Mouse (Mus musculus): ENCODE data around the gene Drd5. TPM values are rescaled to one million over a fixed set of nuclear protein-coding genes. Genes with fewer than 3 reads are reported as not detected.

Drd5 gene
- polyA plus RNA-seq (2012; rRNA removed) (not detected in 2 replicates), polyA plus RNA-seq (2014; fragmentation: Nextera tagmentation; extraction: Ambion mirVana) (not detected in 2 replicates)

GRCm38 (mm10) chr5:38318966-38319786, at the start of gene Drd5:
TSS of gene Drd5 (plus strand) at chr5:38319367.
- no peak within 1 kb of the TSS for H3K4me2 ChIP-seq (ENCODE audit: low read depth)
- H3K4me3 ChIP-seq (ENCODE audit: insufficient read depth in 1 of 2, low read depth in 2 of 2, low read length in 2 of 2): no peak within 1 kb of the TSS

DNA sequence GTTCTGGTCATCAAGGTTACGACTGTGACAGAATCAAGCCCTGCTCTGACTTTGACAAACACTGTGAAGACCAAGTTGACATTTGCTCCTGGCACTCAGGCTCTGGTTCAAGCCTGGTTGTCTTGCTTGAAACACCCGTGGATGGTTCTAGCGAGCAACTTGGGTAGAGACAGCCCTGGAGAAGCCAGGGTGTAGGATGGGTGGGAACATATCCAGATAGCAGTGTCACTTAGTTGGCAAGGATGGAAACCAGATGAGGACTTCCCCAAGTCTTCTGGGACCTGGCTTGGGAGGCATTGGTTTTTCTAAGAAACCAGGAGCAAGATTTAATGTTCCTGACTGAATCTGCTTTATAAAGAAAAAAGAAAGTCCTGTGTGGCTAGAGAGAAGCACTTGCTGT, 48.2 kb upstream of the Drd5 start:
- Histone ChIP-seq H3K27ac (no peak overlapping the region), H3K9ac (replicated peaks) (no peak overlapping the region), H3K36me3 (replicated peaks; ENCODE audit: control insufficient read depth, insufficient read depth, low read depth) (peaks cover 11% of the 10 kb centered on the region), H3K4me2 (ENCODE audit: low read depth) (no peak overlapping the region), H3K9me3 (ENCODE audit: control insufficient read depth, low read length) (no peaks in the 10 kb centered on the region), H3K27me3 (ENCODE audit: control insufficient read depth, insufficient read depth, low read length) (peaks cover 13% of the 10 kb centered on the region), H3K4me3 (ENCODE audit: insufficient read depth in 1 of 2, low read depth in 2 of 2, low read length in 2 of 2) (no peak overlapping the region), H3K4me1 (replicated peaks; ENCODE audit: control insufficient read depth in 2 of 2, insufficient read depth in 2 of 2, low read length in 1 of 2) (no peaks in the 10 kb centered on the region)
- ATAC-seq (ENCODE audit: insufficient read depth) (no peak), DNase-seq (ENCODE audit: low read depth in 3 of 3, low spot score in 3 of 3) (no peak)
- no peak for TF ChIP-seq EP300 (IDR thresholded peaks at IDR 0.05; ENCODE audit: low read depth)
- no peak for TF ChIP-seq CTCF (IDR thresholded peaks at IDR 0.05; ENCODE audit: low read depth)
- WGBS (ENCODE audit: insufficient replicate concordance): 86% methylated on average over 3 of the region's 3 CpGs

More at GRCm38 (mm10) chr5:38318966-38319786, at the start of gene Drd5:
- H3K9me3 ChIP-seq (ENCODE audit: control insufficient read depth, low read length): no peaks in the 10 kb centered on the region
- H3K4me1 ChIP-seq (replicated peaks; ENCODE audit: control insufficient read depth in 2 of 2, insufficient read depth in 2 of 2, low read length in 1 of 2): no peaks in the 10 kb centered on the region
- DNase-seq (ENCODE audit: low read depth in 3 of 3, low spot score in 3 of 3) (no peak), ATAC-seq (ENCODE audit: insufficient read depth) (no peak)
- H3K27ac ChIP-seq: no peak within 1 kb of the TSS
- no peak within 1 kb of the TSS for H3K9ac ChIP-seq (replicated peaks)
- WGBS (ENCODE audit: insufficient replicate concordance): 2% methylated on average over 67 of the region's 67 CpGs
- peaks cover 24% of the 10 kb centered on the region for H3K27me3 ChIP-seq (ENCODE audit: control insufficient read depth, insufficient read depth, low read length)
- TF ChIP-seq CTCF (IDR thresholded peaks at IDR 0.05; ENCODE audit: low read depth) (no peak), EP300 (IDR thresholded peaks at IDR 0.05; ENCODE audit: low read depth) (no peak)
- no peaks in the 10 kb centered on the region for H3K36me3 ChIP-seq (replicated peaks; ENCODE audit: control insufficient read depth, insufficient read depth, low read depth)

GRCm38 (mm10) chr5:38273831-38274230, 45.3 kb upstream of the Drd5 start:
- Histone ChIP-seq H3K27me3 (ENCODE audit: control insufficient read depth, insufficient read depth, low read length) (peaks cover 39% of the 10 kb centered on the region), H3K4me2 (ENCODE audit: low read depth) (no peak overlapping the region), H3K4me1 (replicated peaks; ENCODE audit: control insufficient read depth in 2 of 2, insufficient read depth in 2 of 2, low read length in 1 of 2) (no peaks in the 10 kb centered on the region), H3K9ac (replicated peaks) (no peak overlapping the region), H3K4me3 (ENCODE audit: insufficient read depth in 1 of 2, low read depth in 2 of 2, low read length in 2 of 2) (no peak overlapping the region), H3K27ac (no peak overlapping the region), H3K9me3 (ENCODE audit: control insufficient read depth, low read length) (no peaks in the 10 kb centered on the region), H3K36me3 (replicated peaks; ENCODE audit: control insufficient read depth, insufficient read depth, low read depth) (peaks cover 2% of the 10 kb centered on the region; the same call in 1 of the 2 replicates)
- WGBS (ENCODE audit: insufficient replicate concordance): 18% methylated on average over 4 of the region's 4 CpGs
- TF ChIP-seq EP300 (IDR thresholded peaks at IDR 0.05; ENCODE audit: low read depth) (no peak), CTCF (IDR thresholded peaks at IDR 0.05; ENCODE audit: low read depth) (no peak)
- no peak for ATAC-seq (ENCODE audit: insufficient read depth)
- no peak for DNase-seq (ENCODE audit: low read depth in 3 of 3, low spot score in 3 of 3)

GRCm38 (mm10) chr5:38275771-38276170, 43.4 kb upstream of the Drd5 start, which contains the start of gene Otop1:
TSS of gene Otop1 (plus strand) at chr5:38275972.
- DNase-seq (ENCODE audit: low read depth in 3 of 3, low spot score in 3 of 3) (no peak), ATAC-seq (ENCODE audit: insufficient read depth) (no peak)
- H3K4me2 ChIP-seq (ENCODE audit: low read depth): no peak within 1 kb of the TSS
- 11% methylated on average over 4 of the region's 4 CpGs for whole genome bisulfite sequencing (ENCODE audit: insufficient replicate concordance)
- no peaks in the 10 kb centered on the region for H3K4me1 ChIP-seq (replicated peaks; ENCODE audit: control insufficient read depth in 2 of 2, insufficient read depth in 2 of 2, low read length in 1 of 2)
- TF ChIP-seq CTCF (IDR thresholded peaks at IDR 0.05; ENCODE audit: low read depth): no peak
- TF ChIP-seq EP300 (IDR thresholded peaks at IDR 0.05; ENCODE audit: low read depth): no peak
- H3K27me3 ChIP-seq (ENCODE audit: control insufficient read depth, insufficient read depth, low read length): peaks cover 49% of the 10 kb centered on the region
- H3K36me3 ChIP-seq (replicated peaks; ENCODE audit: control insufficient read depth, insufficient read depth, low read depth): no peaks in the 10 kb centered on the region
- no peak within 1 kb of the TSS for H3K27ac ChIP-seq
- H3K9me3 ChIP-seq (ENCODE audit: control insufficient read depth, low read length): no peaks in the 10 kb centered on the region
- no peak within 1 kb of the TSS for H3K4me3 ChIP-seq (ENCODE audit: insufficient read depth in 1 of 2, low read depth in 2 of 2, low read length in 2 of 2)
- no peak within 1 kb of the TSS for H3K9ac ChIP-seq (replicated peaks)

GRCm38 (mm10) chr5:38276451-38276850, 42.7 kb upstream of the Drd5 start:
- DNase-seq (ENCODE audit: low read depth in 3 of 3, low spot score in 3 of 3) (no peak), ATAC-seq (ENCODE audit: insufficient read depth) (no peak)
- Histone ChIP-seq H3K4me3 (ENCODE audit: insufficient read depth in 1 of 2, low read depth in 2 of 2, low read length in 2 of 2) (no peak overlapping the region), H3K27ac (no peak overlapping the region), H3K27me3 (ENCODE audit: control insufficient read depth, insufficient read depth, low read length) (peaks cover 49% of the 10 kb centered on the region), H3K9ac (replicated peaks) (no peak overlapping the region), H3K9me3 (ENCODE audit: control insufficient read depth, low read length) (no peaks in the 10 kb centered on the region), H3K4me2 (ENCODE audit: low read depth) (no peak overlapping the region), H3K4me1 (replicated peaks; ENCODE audit: control insufficient read depth in 2 of 2, insufficient read depth in 2 of 2, low read length in 1 of 2) (no peaks in the 10 kb centered on the region), H3K36me3 (replicated peaks; ENCODE audit: control insufficient read depth, insufficient read depth, low read depth) (no peaks in the 10 kb centered on the region)
- 5% methylated on average over 19 of the region's 19 CpGs for WGBS (ENCODE audit: insufficient replicate concordance)
- TF ChIP-seq CTCF (IDR thresholded peaks at IDR 0.05; ENCODE audit: low read depth): no peak
- no peak for TF ChIP-seq EP300 (IDR thresholded peaks at IDR 0.05; ENCODE audit: low read depth)

Data from liver, embryonic 14.5 days (tissue).